Mouse (Mus musculus): ENCODE data around the gene Arhgap25. TPM values are rescaled to one million over a fixed set of nuclear protein-coding genes. Genes with fewer than 3 reads are reported as not detected.
"Not testable (repeated sequence)": the region's sequence is repeated elsewhere in the genome, so short reads cannot be mapped to it uniquely, and the experiment has no call there.

Arhgap25 gene
- total RNA-seq, 2 experiments from 2014 or later: 3.1 to 3.8 TPM

DNA sequence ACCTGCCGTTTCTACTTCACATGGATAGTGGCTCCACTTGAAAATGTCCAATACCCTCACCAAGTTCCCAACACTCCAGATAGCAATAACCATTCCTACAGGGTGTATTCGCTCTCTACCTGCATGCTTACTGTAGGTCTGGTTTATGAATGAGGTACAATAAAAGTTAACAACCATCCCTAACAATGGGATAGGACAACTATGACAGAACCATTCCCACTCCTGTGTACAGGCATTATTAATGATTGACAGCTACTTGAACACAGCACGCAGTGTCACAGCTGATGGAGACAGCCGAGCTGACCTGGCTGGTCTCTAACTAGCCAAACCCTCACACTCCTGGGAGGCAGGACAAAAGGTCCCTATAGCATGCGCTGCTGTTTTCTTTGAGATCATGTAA, 4.6 kb upstream of the Arhgap25 start:
- DNase-seq (ENCODE audit: low spot score): no peak
- intact Hi-C loops (cut with DNase I): no loop called here

GRCm38 (mm10) chr6:87536270-87536669, 3.2 kb upstream of the Arhgap25 start:
- no peak for DNase-seq (ENCODE audit: low spot score)
- intact Hi-C loops (cut with DNase I): no loop called here

DNA sequence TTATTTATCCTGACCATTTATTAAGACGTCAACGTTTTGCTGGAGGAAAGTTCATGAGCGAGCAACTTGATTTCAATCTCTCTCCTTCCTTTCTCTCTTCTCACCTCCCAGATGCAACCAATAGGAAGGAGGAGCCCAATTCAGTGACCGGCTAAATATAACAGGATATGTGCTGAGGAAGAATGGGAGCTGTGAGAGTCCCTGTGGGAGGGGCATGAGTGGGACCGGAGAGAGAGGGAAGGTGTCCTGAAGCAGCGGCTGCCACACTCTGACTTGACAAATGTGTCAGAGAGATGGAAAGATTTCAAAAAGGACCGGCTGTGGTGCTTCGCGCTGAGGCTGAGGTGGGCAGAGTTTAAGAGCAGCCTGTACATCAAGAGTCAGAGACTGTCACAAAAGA, 2.6 kb upstream of the Arhgap25 start:
- DNase-seq (ENCODE audit: low spot score): no peak
- intact Hi-C loops (cut with DNase I): no loop called here

DNA sequence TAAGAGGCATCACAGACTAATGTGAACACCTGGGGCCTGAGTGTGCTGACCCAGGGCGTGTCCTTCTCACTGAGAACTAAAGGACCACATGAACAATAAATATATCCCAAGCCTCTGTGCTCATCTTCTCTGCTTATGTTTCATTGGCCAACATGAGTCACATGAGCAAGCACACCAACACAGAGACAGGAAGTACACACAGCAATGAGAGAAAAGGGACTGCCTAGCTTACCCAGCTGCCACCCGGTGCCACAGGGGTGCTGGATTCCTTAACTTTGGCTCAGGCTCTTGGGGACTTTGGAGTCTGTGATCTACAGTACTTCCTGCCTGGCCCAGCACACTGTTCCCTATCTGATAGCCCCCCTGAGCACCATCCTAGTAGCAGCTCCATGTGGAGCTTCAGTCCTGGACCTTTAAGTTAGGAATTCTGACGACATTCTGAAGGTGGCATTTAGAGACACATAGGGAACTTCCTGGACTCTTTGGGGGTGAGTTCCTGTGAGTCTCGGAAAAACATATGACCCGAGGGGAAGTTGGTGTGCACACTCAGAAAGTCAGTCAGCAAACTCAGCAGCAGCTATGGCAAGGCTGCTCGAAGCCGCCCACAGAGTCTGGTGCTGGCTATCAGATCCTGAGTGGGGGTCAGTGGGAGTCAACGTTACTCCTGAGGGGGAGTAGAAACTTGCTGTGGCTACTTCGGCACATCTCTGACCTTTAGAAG, 2.0 kb upstream of the Arhgap25 start:
- intact Hi-C loops (cut with DNase I): no loop called here
- DNase-seq (ENCODE audit: low spot score): no peak

GRCm38 (mm10) chr6:87531456-87532015, 1.5 kb downstream of the Arhgap25 start:
- DNase-seq (ENCODE audit: low spot score): no peak
- intact Hi-C loops (cut with DNase I): no loop called here

DNA sequence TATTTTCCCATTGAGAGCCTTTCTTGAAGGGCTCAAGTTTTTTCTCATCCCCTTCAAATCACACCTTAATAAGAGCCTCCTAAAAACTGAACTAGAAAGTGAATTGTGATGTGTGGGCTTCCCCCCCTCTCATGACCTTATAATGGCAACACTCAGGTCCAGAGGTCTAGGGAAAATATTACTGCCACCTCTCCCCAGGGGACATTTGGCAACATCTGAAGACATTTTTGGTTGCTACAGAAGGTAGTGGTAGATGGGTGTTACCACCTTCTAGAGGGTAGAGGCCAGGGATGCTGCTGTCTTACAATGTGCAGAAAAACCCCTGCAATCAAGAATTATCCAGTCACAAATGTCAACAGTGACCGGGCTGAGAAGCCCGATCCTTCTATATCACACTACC, 2.7 kb downstream of the Arhgap25 start:
- no peak for DNase-seq (ENCODE audit: low spot score)
- intact Hi-C loops (cut with DNase I): no loop called here

GRCm38 (mm10) chr6:87527846-87528557, 5.1 kb downstream of the Arhgap25 start:
- no peak for DNase-seq (ENCODE audit: low spot score)
- intact Hi-C loops (cut with DNase I): no loop called here

GRCm38 (mm10) chr6:87527366-87527765, 5.7 kb downstream of the Arhgap25 start:
- no peak for DNase-seq (ENCODE audit: low spot score)
- intact Hi-C loops (cut with DNase I): no loop called here

GRCm38 (mm10) chr6:87525126-87525525, 7.9 kb downstream of the Arhgap25 start:
- DNase-seq (ENCODE audit: low spot score): no peak
- intact Hi-C loops (cut with DNase I): no loop called here

- intact Hi-C loops (cut with DNase I): loop anchor here (5.0 kb wide), 1 partner anchor 127 kb away; no protein-coding TSS in a partner anchor
- DNase-seq (ENCODE audit: low spot score): no peak
These were observed 8.8 kb downstream of the Arhgap25 start for GRCm38 (mm10) chr6:87524281-87524680.

GRCm38 (mm10) chr6:87523736-87524135, 9.3 kb downstream of the Arhgap25 start:
- intact Hi-C loops (cut with DNase I): loop anchor here (2.0 to 5.0 kb wide), 2 partner anchors 57 to 126 kb away; no protein-coding TSS in a partner anchor
- DNase-seq (ENCODE audit: low spot score): no peak

- intact Hi-C loops (cut with DNase I): loop anchor here (2.0 to 5.0 kb wide), 2 partner anchors 56 to 126 kb away; no protein-coding TSS in a partner anchor
- no peak for DNase-seq (ENCODE audit: low spot score)
These were observed 10.0 kb downstream of the Arhgap25 start for GRCm38 (mm10) chr6:87523085-87523484.

DNA sequence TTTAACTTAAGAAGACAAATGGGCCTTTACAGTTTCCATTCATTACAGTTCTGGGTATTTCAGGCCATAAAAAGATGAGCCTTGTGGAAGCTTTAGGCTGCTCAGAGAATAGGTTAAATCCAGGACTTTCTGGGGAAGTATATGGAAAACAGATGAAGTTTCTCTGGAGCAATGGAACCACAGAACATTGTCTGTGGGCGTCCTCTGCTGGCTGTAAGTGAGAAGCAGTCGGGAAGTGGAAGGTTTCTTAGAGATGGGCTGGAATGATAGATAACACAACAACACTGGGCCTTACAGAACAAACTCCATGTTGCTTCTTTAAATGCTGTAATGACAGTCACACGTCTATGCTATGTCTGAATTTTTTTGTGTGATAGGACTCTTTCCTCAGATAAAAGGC, 10.8 kb downstream of the Arhgap25 start:
- intact Hi-C loops (cut with DNase I): loop anchor here (2.0 to 5.0 kb wide), 2 partner anchors 55 to 125 kb away; no protein-coding TSS in a partner anchor

GRCm38 (mm10) chr6:87521705-87522104, 11.4 kb downstream of the Arhgap25 start:
- not testable (repeated sequence) for DNase-seq (ENCODE audit: low spot score)
- intact Hi-C loops (cut with DNase I): loop anchor here (2.0 to 5.0 kb wide), 2 partner anchors 55 to 124 kb away; no protein-coding TSS in a partner anchor

More for the DNA sequence above, 10.8 kb downstream of the Arhgap25 start:
- no peak for DNase-seq (ENCODE audit: low spot score)

DNA sequence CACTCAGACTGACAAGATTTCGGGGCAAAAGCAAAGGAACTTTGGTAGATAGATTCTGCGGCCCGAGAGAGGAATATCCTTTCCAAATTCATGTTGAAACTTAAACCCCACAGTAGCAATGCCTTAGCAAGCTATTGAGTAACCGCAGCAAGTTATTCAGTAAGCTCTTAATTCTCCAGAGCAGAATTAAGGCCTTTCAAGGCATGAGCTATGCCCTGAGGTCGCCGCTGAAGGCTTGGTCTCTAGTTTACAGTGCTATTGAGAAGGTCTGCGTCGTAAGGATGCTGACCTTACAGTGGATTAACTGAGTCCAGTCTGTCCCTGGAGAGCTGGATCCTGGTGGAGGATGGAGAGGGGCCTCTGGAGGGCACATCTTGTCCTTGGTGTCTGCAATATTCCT, 12.5 kb downstream of the Arhgap25 start:
- intact Hi-C loops (cut with DNase I): loop anchor here (5.0 kb wide), 1 partner anchor 123 kb away; no protein-coding TSS in a partner anchor
- DNase-seq (ENCODE audit: low spot score): no peak

DNA sequence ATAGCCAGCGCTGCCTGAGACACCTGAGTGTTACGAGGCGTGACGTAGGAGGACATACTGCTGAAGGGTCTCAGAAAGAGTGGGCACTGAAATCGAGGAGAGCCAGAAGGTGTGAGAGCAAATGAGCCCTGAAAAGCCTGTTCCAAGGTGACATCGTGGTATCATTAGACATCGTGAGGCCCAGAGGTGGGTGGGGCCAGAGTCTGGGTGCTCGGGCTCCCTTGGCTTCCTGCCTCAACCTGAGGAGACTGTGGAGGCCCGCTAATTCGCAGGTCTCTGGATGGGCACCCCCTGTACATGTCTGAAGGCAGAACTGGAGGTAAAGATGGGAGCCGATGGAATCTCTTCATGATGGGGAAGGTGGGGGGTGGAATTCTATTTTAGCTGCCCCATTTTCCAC, 13.2 kb downstream of the Arhgap25 start:
- DNase-seq (ENCODE audit: low spot score): no peak
- intact Hi-C loops (cut with DNase I): loop anchor here (5.0 kb wide), 1 partner anchor 123 kb away; no protein-coding TSS in a partner anchor

DNA sequence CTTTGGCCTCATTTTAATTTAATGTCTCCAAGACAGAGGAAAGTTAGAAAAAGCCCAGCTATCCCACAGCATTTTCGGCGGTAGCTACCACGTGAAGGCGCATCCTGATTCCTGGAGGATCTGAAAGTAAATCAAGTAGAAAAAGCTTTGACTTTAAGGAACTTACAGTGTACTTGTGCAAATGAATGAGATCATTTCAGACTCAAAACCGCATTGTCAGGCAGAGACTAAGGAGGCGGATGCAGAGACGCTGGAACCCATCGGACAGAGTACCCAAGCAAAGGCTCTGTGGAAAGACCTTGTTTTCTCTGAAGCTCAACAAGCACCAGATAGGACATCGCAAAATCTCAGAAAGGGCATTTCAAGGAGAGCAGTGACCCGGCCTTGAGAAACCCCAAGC, 14.4 kb downstream of the Arhgap25 start:
- DNase-seq (ENCODE audit: low spot score): no peak
- intact Hi-C loops (cut with DNase I): no loop called here

- DNase-seq (ENCODE audit: low spot score): no peak
- intact Hi-C loops (cut with DNase I): no loop called here
These were observed 15.2 kb downstream of the Arhgap25 start for GRCm38 (mm10) chr6:87517753-87518409.

DNA sequence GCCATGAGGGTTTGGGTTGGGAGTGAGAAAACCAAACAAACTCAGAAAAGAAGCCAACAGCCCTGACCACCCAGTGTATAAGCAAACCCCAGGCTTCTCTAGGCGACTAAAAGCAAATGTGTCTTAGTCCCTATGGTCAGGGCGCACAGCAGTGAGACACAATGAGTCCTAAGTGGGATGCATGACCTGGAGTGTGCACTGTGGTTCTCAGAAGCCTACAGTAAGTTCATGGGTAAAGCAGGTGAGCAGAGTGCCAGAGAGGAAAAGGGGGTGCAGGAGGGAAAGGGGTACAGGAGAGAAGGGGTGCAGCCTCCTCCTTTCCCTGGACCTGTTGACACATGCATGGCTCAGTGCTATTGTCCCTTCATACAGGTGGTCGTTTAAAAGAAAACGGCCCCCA, 18.7 kb downstream of the Arhgap25 start:
- no peak for DNase-seq (ENCODE audit: low spot score)
- intact Hi-C loops (cut with DNase I): no loop called here
